Mouse (Mus musculus) MEL (cell line): ENCODE results near the gene Sgpp1.

Source experiments
- CTCF ChIP-seq, 3 experiments: IDR thresholded peaks in 2 of 3; conservative IDR thresholded peaks in 1 of 3; 2 replicates each; pipeline ENCODE4 v1.5.1; 2011 to 2012; ENCODE audit warnings: low read length in 3 of 3, low read depth in 2 of 3, mild to moderate bottlenecking in 2 of 3, improper control_type of control experiment in 1 of 3, inconsistent platforms in 1 of 3, mixed read lengths in 1 of 3, moderate library complexity in 1 of 3; ENCODE audit not compliant: control insufficient read depth in 1 of 3, insufficient read depth in 1 of 3, poor library complexity in 1 of 3, severe bottlenecking in 1 of 3
- EP300 ChIP-seq, 2 experiments: IDR thresholded peaks; 2 replicates each; pipeline ENCODE4 v1.6.1; 2011; ENCODE audit warnings: improper control_type of control experiment in 2 of 2, low read length in 2 of 2, low read depth in 1 of 2, mild to moderate bottlenecking in 1 of 2
- HCFC1 ChIP-seq: IDR thresholded peaks from 2 replicates; pipeline ENCODE4 v1.6.1; 2012; ENCODE audit warnings: low read depth, mild to moderate bottlenecking, inconsistent platforms, low read length, improper control_type of control experiment, moderate library complexity
- JUND ChIP-seq: IDR thresholded peaks from 2 replicates; pipeline ENCODE4 v1.6.1; 2011; ENCODE audit warnings: low read depth, mild to moderate bottlenecking, improper control_type of control experiment, low read length
- POLR2A ChIP-seq, 2 experiments: IDR thresholded peaks; 2 replicates each; pipeline ENCODE4 v1.6.1; 2011 to 2012; ENCODE audit warnings: low read length in 2 of 2, mild to moderate bottlenecking in 2 of 2, control low read depth in 1 of 2, improper control_type of control experiment in 1 of 2, low read depth in 1 of 2, moderate library complexity in 1 of 2; ENCODE audit not compliant: control insufficient read depth in 1 of 2, insufficient read depth in 1 of 2, poor library complexity in 1 of 2
- ZMIZ1 ChIP-seq: IDR thresholded peaks from 2 replicates; pipeline ENCODE4 v1.6.1; 2012; ENCODE audit warnings: low read depth, mild to moderate bottlenecking, inconsistent platforms, low read length, improper control_type of control experiment, moderate library complexity

GRCm38 (mm10) chr12:75669258-75670106, 66.0 kb downstream of the Sgpp1 start, which contains the start of gene Wdr89:
- TF ChIP-seq JUND (no peak), ZMIZ1 (peak; percentile 80), HCFC1 (peak; percentile 93), POLR2A (IDR thresholded peaks at IDR 0.05; ENCODE audit: control insufficient read depth in 1 of 2, insufficient read depth in 1 of 2, low read depth in 1 of 2, low read length in 2 of 2, poor library complexity in 1 of 2) (peak; percentile 90 to 95), EP300 (IDR thresholded peaks at IDR 0.05; ENCODE audit: low read depth in 1 of 2, low read length in 2 of 2) (peak in 1 of 2 experiments; percentile 30; a peak in 1 of 4 replicates), CTCF (IDR thresholded peaks at IDR 0.05 in 2 of 3, conservative IDR thresholded peaks at IDR 0.05 in 1 of 3; ENCODE audit: control insufficient read depth in 1 of 3, insufficient read depth in 1 of 3, low read depth in 2 of 3, low read length in 3 of 3, poor library complexity in 1 of 3, severe bottlenecking in 1 of 3) (peak in 1 of 3 experiments; percentile 29; a peak in 1 of 6 replicates)
